Mouse (Mus musculus): ENCODE data around the gene Jtb. TPM values are rescaled to one million over a fixed set of nuclear protein-coding genes. Genes with fewer than 3 reads are reported as not detected.

The Jtb gene
- polyA plus RNA-seq (2011; ENCODE audit: insufficient read depth, insufficient read length, low replicate concordance, missing spikeins), result 38.7 and 72.7 TPM in 2 replicates

DNA sequence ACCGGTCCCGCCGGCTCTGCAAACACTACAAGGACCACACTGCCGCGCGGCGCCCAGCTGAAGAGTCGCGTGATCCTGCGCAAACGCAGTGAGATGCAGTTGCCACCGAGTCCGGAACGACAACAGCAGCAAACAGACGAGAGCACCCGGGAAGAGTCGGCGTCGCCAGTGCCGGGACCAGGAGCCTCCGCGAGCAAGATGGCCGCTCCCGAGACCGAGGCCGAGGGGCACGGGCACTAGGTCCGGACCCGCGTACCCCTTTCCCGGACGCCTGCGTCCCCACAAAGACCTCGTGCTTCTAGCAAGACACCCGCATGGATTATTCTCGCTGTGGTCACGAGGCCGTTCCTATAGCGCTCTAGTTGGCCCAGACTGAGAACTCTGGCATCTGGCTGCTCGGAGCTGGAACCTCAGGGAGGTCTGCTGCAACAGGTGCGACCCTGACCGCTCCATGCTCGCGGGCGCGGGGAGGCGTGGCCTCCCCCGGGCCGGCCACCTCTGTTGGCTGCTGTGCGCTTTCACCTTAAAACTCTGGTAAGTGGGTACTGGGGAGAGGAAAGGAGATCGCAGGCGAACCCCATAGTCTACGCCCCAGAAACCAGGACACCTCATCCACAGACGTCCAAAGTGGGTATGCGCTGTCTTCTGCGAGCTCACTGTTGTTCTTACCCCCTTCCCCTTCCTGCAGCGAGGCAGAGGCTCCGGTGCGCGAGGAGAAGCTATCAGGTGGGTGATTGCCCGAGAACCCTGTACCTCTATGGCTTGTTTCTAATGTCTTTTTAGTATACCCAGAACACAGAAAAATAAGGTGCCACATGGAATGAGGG lies at the start of gene Jtb:
Gene Jtb, plus strand, starts transcription at position 91 of the 827 bp plus-strand sequence.
- WGBS, result under 1% methylated on average over 61 of the region's 61 CpGs

DNA sequence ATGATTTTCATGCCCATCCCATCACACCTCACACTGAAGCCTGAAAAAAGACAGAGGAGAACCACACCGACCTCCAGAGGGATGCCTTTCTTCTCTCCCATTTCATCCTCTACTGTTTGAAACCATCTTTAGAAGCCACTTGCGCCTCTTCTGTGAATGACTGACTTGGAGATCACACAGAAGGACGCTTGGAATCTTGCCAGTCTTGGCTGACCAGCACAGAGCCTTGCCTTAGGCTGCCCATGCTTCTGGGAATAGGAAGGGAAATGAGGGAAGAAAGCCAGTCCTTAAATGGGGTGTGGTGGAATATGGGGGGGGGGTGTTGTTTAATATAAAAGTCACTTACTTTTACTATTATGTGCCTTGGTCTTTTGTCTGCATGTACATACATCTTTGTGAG lies 47.8 kb upstream of the Jtb start:
- TF ChIP-seq POLR2A (IDR thresholded peaks at IDR 0.05; ENCODE audit: borderline replicate concordance, control insufficient read depth, low read depth, low read length) (no peak), CTCF (IDR thresholded peaks at IDR 0.05; ENCODE audit: control insufficient read depth, insufficient read depth, low read length) (no peak)
- 82% methylated on average over 3 of the region's 3 CpGs for WGBS
- Histone ChIP-seq H3K27ac (ENCODE audit: control insufficient read depth, insufficient read depth, low read depth, low read length, poor library complexity) (no peak overlapping the region), H3K4me3 (replicated peaks; ENCODE audit: control insufficient read depth, low read depth, low read length) (no peak overlapping the region), H3K4me1 (ENCODE audit: control insufficient read depth, insufficient read depth, low read length) (no peaks in the 10 kb centered on the region)

More for the DNA sequence above, at the start of gene Jtb:
- Histone ChIP-seq H3K4me1 (ENCODE audit: control insufficient read depth, insufficient read depth, low read length) (no peaks in the 10 kb centered on the region), H3K27ac (ENCODE audit: control insufficient read depth, insufficient read depth, low read depth, low read length, poor library complexity) (peak within 1 kb of the TSS; percentile 89), H3K4me3 (replicated peaks; ENCODE audit: control insufficient read depth, low read depth, low read length) (peak within 1 kb of the TSS; percentile 95)
- TF ChIP-seq CTCF (IDR thresholded peaks at IDR 0.05; ENCODE audit: control insufficient read depth, insufficient read depth, low read length), result no peak; the same call in 1 of the 2 replicates
- TF ChIP-seq POLR2A (IDR thresholded peaks at IDR 0.05; ENCODE audit: borderline replicate concordance, control insufficient read depth, low read depth, low read length), result peak; percentile 91

DNA sequence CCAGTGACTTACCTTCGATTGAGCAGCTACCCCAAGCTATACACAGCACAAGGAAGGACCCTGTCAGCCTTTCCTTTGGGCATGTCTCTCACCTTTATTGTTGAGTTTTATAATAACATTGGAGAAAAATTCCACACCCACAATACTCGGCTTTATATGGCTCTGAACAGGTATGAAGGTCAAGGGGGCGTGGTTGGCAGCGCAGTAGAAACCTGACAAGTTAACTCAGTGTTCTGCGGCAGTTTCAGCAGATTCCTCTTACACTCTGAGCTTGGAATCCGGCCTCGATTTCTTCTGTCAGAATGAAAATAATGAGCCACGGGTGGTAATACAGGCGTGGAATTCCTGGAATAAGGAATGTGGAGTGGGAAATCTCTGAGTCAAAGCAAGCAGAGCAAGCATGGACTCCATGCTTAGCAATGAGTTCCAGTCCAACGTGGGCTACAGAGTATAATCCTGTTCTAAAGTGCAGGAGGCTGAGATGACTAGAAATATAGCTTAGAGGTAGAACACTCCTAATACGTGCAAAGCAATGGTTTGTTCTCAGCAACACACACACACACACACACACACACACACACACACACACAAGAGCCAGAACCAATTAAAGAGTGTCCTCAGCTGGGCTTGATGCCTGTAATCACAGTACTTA lies 40.4 kb upstream of the Jtb start:
- TF ChIP-seq POLR2A (IDR thresholded peaks at IDR 0.05; ENCODE audit: borderline replicate concordance, control insufficient read depth, low read depth, low read length) (no peak), CTCF (IDR thresholded peaks at IDR 0.05; ENCODE audit: control insufficient read depth, insufficient read depth, low read length) (no peak)
- H3K4me3 ChIP-seq (replicated peaks; ENCODE audit: control insufficient read depth, low read depth, low read length), result no peak overlapping the region
- 81% methylated on average over 11 of the region's 11 CpGs for WGBS
- no peak overlapping the region for H3K27ac ChIP-seq (ENCODE audit: control insufficient read depth, insufficient read depth, low read depth, low read length, poor library complexity)
- no peaks in the 10 kb centered on the region for H3K4me1 ChIP-seq (ENCODE audit: control insufficient read depth, insufficient read depth, low read length)

- TF ChIP-seq POLR2A (IDR thresholded peaks at IDR 0.05; ENCODE audit: borderline replicate concordance, control insufficient read depth, low read depth, low read length) (no peak), CTCF (IDR thresholded peaks at IDR 0.05; ENCODE audit: control insufficient read depth, insufficient read depth, low read length) (no peak)
- 75% methylated on average over 4 of the region's 4 CpGs for WGBS
- no peak overlapping the region for H3K27ac ChIP-seq (ENCODE audit: control insufficient read depth, insufficient read depth, low read depth, low read length, poor library complexity)
These were observed 36.6 kb upstream of the Jtb start for GRCm38 (mm10) chr3:90194759-90195158.

DNA sequence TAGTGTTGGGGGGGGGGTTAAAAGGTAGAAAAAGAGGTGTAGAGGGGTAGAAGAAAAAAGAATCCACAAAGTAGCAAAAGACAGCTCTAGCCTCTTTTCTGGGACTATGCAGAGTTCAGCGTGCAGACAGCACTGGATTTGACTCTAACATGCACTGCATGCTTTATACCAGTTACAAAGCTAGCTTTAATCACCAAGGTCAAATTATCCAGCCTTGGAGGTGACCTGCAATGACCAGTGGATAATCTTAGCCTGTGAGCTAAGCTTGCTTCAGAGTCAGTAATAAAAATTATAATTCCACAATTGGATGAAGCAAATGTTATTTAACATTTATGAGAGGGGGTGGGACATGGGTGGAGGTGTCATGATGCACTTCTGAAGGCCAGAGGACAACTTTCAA lies 35.8 kb upstream of the Jtb start:
- no peak overlapping the region for H3K27ac ChIP-seq (ENCODE audit: control insufficient read depth, insufficient read depth, low read depth, low read length, poor library complexity)

More at GRCm38 (mm10) chr3:90194759-90195158, 36.6 kb upstream of the Jtb start:
- Histone ChIP-seq H3K4me3 (replicated peaks; ENCODE audit: control insufficient read depth, low read depth, low read length) (no peak overlapping the region), H3K4me1 (ENCODE audit: control insufficient read depth, insufficient read depth, low read length) (no peaks in the 10 kb centered on the region)

GRCm38 (mm10) chr3:90197548-90197947 lies 33.8 kb upstream of the Jtb start:
- no peaks in the 10 kb centered on the region for H3K4me1 ChIP-seq (ENCODE audit: control insufficient read depth, insufficient read depth, low read length)
- no peak overlapping the region for H3K4me3 ChIP-seq (replicated peaks; ENCODE audit: control insufficient read depth, low read depth, low read length)
- no peak overlapping the region for H3K27ac ChIP-seq (ENCODE audit: control insufficient read depth, insufficient read depth, low read depth, low read length, poor library complexity)
- TF ChIP-seq POLR2A (IDR thresholded peaks at IDR 0.05; ENCODE audit: borderline replicate concordance, control insufficient read depth, low read depth, low read length), result no peak
- no peak for TF ChIP-seq CTCF (IDR thresholded peaks at IDR 0.05; ENCODE audit: control insufficient read depth, insufficient read depth, low read length)
- 81% methylated on average over 1 of the region's 1 CpGs for WGBS

More for the DNA sequence above, 35.8 kb upstream of the Jtb start:
- no peak overlapping the region for H3K4me3 ChIP-seq (replicated peaks; ENCODE audit: control insufficient read depth, low read depth, low read length)
- TF ChIP-seq POLR2A (IDR thresholded peaks at IDR 0.05; ENCODE audit: borderline replicate concordance, control insufficient read depth, low read depth, low read length) (no peak), CTCF (IDR thresholded peaks at IDR 0.05; ENCODE audit: control insufficient read depth, insufficient read depth, low read length) (no peak)
- H3K4me1 ChIP-seq (ENCODE audit: control insufficient read depth, insufficient read depth, low read length), result no peaks in the 10 kb centered on the region
- WGBS, result 81% methylated on average over 1 of the region's 1 CpGs

DNA sequence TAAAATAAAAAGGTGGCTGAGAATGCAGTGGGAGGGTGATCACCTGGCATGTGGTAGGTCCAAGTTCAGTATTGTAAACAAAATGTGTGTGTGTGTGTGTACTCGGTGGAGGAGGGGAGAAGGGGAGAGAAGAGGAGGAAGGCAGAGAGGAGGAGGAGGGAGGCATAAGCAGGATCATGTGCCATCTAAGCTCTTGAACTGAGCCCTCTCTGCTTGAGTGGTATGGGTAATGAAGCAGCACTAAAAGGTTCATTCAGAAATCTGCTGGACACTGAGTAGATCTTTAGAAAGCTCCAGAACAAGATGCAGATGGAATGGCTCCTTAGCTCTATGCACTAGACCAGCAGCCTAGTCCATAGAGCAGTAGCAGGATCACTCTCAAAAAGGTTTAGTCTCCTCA lies 28.5 kb upstream of the Jtb start:
- no peak for TF ChIP-seq CTCF (IDR thresholded peaks at IDR 0.05; ENCODE audit: control insufficient read depth, insufficient read depth, low read length)
- no peak for TF ChIP-seq POLR2A (IDR thresholded peaks at IDR 0.05; ENCODE audit: borderline replicate concordance, control insufficient read depth, low read depth, low read length)
- Histone ChIP-seq H3K27ac (ENCODE audit: control insufficient read depth, insufficient read depth, low read depth, low read length, poor library complexity) (no peak overlapping the region), H3K4me1 (ENCODE audit: control insufficient read depth, insufficient read depth, low read length) (no peaks in the 10 kb centered on the region; the same call in 1 of the 2 replicates), H3K4me3 (replicated peaks; ENCODE audit: control insufficient read depth, low read depth, low read length) (no peak overlapping the region)
- 58% methylated on average over 1 of the region's 1 CpGs for WGBS

DNA sequence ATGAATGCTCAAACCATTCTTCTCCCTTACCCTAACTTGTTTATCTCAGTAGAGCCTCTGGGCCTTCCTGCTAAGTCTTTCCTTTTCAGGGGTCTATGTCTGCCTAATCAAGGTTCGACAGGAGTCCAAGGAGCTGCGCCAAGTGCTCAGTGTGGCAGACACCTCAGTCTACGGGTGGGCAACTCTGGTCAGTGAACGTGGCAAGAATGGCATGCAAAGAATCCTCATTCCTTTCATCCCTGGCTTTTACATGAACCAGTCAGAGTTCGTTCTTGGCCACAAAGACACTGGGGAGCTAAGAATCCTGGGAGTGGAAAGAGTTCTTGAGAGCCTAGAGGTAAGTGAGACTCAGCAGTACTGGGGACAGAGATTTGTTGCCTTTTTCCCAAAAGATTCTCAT lies 27.8 kb upstream of the Jtb start:
- WGBS, result 72% methylated on average over 5 of the region's 5 CpGs
- H3K27ac ChIP-seq (ENCODE audit: control insufficient read depth, insufficient read depth, low read depth, low read length, poor library complexity), result no peak overlapping the region
- no peaks in the 10 kb centered on the region; the same call in 1 of the 2 replicates for H3K4me1 ChIP-seq (ENCODE audit: control insufficient read depth, insufficient read depth, low read length)
- TF ChIP-seq CTCF (IDR thresholded peaks at IDR 0.05; ENCODE audit: control insufficient read depth, insufficient read depth, low read length), result no peak
- TF ChIP-seq POLR2A (IDR thresholded peaks at IDR 0.05; ENCODE audit: borderline replicate concordance, control insufficient read depth, low read depth, low read length), result no peak
- H3K4me3 ChIP-seq (replicated peaks; ENCODE audit: control insufficient read depth, low read depth, low read length), result no peak overlapping the region
